Mouse (Mus musculus): Measurements from ENCODE around the gene Tbx21.

DNA sequence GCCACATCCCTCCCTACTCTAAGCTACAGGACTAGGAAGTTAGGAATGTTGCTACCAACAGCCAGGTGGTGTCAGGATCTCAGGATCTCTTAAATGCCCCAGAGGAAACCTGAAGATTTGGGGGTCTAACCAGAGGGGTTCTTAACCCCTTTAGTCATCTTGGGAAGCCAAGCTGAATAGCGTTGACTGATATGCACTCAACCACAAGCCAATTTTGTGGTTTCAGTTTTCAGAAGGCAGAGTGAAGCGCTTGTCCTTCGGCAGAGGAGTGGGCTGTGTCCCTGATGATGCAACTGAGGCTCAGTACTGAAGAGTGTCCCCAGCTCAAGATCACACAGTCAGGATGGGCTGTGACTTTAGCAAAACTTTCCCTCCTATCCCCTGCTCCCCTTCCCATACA is 13.8 kb upstream of the Tbx21 start:
- TF ChIP-seq CTCF (IDR thresholded peaks at IDR 0.05; ENCODE audit: control insufficient read depth, insufficient read depth, insufficient replicate concordance, low read depth, low read length) (no peak), POLR2A (IDR thresholded peaks at IDR 0.05; ENCODE audit: control insufficient read depth, low read depth, low read length) (no peak)
